Mouse (Mus musculus) gastrocnemius, adult 2 months (tissue): ENCODE measurements at regions not wholly inside any gene's neighbourhood (a gene's known extent, or its start where the extent isn't known, plus 50 kb on each side); places are given as distances from the start of the nearest gene placed in this dataset.

ENCODE experiments used
- DNase-seq: peaks from one replicate; pipeline ENCODE4 v3.0.0; 2022
- H3K27ac ChIP-seq: fragments of 200-600 bp; 2 replicates; pipeline ENCODE4 v1.8.1; 2022; ENCODE audit warnings: mild to moderate bottlenecking
- H3K4me3 ChIP-seq: fragments of 200-600 bp; 2 replicates; pipeline ENCODE4 v1.8.1; 2022; ENCODE audit warnings: mild to moderate bottlenecking, moderate library complexity
- CTCF ChIP-seq: fragments of 200-600 bp; IDR thresholded peaks from 2 replicates; pipeline ENCODE4 v1.8.1; 2022; ENCODE audit warnings: antibody characterized with exemption, mild to moderate bottlenecking, moderate library complexity
- intact Hi-C: fragments of 180-260 bp; cut with DNase I; formaldehyde crosslinking; loops from one replicate; pipeline ENCODE4 v1.15.1; 2025

DNA sequence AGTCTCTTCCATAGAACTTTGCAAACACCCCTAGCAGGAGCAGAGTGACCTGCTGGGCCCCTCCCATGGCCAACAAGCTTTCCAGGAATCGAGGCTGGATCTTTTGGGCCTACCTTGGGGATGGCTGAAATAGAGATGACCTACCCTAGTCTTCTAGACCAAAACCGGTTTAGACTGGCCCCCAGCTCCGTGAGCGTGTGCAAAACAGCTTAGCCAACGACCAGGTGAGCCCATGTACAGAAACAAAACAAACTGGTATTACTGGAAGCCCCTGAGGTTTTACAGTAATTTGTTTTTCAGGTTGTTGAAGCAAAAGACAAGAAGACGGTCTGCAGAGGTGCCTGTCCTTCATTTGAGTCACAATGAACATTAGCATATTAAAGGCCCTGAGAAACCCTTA is 203.1 kb downstream of the Bcor start:
- intact Hi-C loops: no loop called here
- no peak for DNase-seq
- no peak overlapping the region for H3K4me3 ChIP-seq
- TF ChIP-seq CTCF: no peak
- no peak overlapping the region for H3K27ac ChIP-seq

DNA sequence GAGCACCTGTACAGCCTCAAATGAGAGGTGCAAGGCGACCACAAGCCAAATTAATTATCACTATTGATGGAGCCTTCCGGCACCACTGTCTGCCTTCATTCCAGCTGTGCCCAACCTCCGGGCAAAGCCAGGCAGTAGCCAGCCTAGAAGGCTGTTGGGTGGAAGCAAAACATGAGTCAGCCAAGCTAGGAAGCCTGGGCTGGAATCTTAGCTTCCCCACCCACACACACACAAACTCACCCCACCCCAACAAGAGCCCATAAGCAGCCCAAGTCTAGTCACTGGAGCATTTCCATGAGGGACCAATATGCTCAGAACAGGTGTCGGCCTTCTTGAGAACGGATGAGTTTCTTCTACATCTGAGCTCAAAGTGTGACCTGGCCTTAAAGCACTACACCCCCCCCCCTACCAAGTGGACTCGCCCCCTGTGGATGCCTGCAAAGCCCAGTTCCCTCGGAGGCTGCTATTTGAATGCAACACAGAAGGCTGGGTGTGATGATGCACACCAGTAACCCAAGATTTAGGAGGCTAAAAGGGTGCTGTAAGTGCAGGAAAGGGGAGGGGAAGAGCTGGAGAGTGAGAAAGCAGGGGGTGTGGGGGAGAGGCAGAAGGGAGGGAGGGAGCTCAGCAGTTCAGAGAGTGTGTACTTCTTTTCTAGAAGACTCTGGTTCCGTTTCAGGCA is 200.1 kb downstream of the Bcor start:
- no peak for TF ChIP-seq CTCF
- intact Hi-C loops: no loop called here
- DNase-seq: no peak
- Histone ChIP-seq H3K27ac (no peak overlapping the region), H3K4me3 (no peak overlapping the region)

DNA sequence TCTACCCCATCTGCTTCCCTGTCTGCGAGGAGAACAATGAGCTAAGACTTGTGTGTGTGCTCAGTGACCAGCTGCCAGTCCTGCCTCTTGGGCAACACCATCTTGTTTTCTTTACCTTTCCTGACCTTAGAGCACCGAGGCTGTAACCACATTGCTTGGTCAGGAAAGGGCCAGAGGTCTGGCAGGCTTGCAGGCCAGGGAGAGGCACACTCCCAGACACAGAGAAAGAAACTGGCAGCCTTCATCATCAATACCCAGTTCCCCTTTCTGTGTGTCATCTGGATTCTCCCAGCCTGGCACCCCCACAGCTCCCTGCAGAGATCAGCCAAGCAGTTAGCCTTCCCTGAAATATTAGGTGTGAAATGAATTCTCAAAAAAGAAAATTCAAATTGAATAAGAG is 198.8 kb downstream of the Bcor start:
- intact Hi-C loops: no loop called here
- DNase-seq: no peak
- no peak overlapping the region for H3K27ac ChIP-seq
- no peak overlapping the region for H3K4me3 ChIP-seq
- no peak for TF ChIP-seq CTCF

DNA sequence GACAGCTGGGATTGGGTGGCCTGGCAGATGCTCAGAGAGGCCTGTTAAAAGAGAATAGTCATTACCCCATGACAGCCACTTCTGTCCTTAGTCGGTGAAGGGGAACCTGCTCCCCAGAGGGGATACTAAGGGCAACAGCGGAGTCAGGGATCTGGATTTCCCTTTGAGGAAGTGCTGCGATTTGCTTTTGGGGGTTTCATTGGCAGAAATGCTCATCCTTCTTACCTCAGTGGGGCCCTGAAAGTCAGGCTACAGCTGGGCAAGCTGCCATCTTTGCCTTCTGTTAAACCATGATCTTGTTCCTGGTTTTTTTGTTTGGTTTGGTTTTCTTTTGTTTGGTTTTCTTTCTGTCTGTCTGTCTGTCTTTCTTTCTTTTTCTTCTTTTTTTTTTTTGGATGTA is 195.7 kb downstream of the Bcor start:
- intact Hi-C loops: no loop called here
- Histone ChIP-seq H3K27ac (no peak overlapping the region), H3K4me3 (no peak overlapping the region)
- no peak for TF ChIP-seq CTCF
- no peak for DNase-seq

DNA sequence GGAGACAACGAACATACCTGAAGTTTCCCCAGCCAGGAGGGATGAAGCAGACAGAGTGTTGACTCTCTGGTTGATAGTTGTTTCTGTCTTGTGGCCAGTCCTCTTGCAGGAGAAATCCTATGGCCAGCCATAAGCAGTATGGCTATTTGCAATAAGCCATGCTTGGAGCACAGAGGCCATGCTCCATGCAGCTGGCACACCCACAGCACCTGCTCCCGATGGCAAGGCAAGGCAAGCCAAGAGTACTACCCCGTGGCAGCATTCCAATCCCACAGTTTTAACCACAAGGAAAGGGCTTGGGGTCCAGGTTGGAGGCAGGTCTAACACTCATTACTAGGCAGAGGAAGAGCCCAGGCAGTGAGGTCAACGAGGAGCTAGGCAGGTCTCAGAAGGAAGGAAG is 181.5 kb downstream of the Bcor start:
- Histone ChIP-seq H3K4me3 (no peak overlapping the region), H3K27ac (no peak overlapping the region)
- no peak for TF ChIP-seq CTCF
- no peak for DNase-seq
- intact Hi-C loops: no loop called here

DNA sequence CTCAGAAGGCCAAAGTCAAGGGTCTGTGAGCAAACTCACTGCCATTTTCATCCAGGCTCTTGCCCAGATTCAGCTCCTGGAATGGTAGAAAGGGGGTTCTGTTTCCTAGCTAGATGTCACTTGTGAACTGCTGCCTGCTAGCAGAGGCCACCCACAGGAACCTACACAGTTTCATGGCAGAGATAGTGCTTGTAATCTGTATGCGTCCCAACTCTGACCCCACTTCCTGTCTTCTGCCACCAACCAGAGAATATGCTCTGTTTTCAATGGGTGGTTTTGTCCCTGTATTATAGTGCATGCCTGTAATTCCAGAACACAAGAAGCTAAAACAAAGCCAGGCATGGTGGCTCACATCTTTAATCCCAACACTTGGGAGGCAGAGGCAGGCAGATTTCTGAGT is 176.9 kb downstream of the Bcor start:
- TF ChIP-seq CTCF: no peak
- intact Hi-C loops: no loop called here
- H3K4me3 ChIP-seq: no peak overlapping the region

More for the DNA sequence above, 176.9 kb downstream of the Bcor start:
- DNase-seq: no peak
- H3K27ac ChIP-seq: no peak overlapping the region
